Mouse (Mus musculus): ENCODE results near the gene Exosc5.

DNA sequence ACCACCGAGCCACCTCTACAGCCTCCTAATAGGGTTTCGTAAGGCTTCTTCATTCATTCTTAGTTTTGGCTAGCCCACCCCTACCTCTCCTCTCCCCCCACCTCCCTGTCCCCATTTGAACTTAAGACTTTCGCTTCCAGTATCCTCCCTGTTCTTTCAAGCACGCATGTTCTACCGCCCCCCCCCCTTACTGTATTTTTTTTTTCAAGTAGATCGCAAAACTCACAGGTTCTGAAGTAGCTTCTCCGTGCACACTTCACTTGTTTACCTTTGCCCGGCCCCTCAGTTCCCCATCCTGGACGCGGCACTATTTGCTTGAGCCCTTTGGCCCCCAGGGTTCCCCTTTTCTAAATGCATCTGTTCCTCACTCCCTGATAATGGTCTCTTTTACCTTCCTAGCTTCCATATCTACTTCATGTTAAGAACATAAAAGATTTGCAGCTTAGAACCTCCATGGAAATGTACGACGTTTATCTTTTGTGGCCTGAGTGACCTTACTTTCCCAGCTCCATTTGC is 6.7 kb upstream of the Exosc5 start:
- no peak for TF ChIP-seq EP300 (optimal IDR thresholded peaks at IDR 0.05)
- no peak for TF ChIP-seq CTCF (IDR thresholded peaks at IDR 0.05; ENCODE audit: low read depth)
